Mouse (Mus musculus) heart, adult 18-20 months (tissue): ENCODE data around the gene Fam181b. TPM values are rescaled to one million over a fixed set of nuclear protein-coding genes. Genes with fewer than 3 reads are reported as not detected.

Experiments used
- total RNA-seq, 2 experiments: library from RNA; stranded (reverse); gene quantifications; 2 replicates each; pipeline ENCODE4 v1.2.3; 2021

Fam181b gene
- total RNA-seq, 2 experiments from 2014 or later = 2.9 to 4.1 TPM

Other genes with a start within 250 kb of the Fam181b start
- under 1 TPM; 0.21 to 0.89 TPM for gene Ddias, start 205.6 kb upstream of the Fam181b start, total RNA-seq
- gene Prcp, start 205.4 kb upstream of the Fam181b start, total RNA-seq = 10 to 100 TPM in 1 of 2 experiments, 1 to 10 TPM in 1; 9.1 to 10.9 TPM